Mouse (Mus musculus): ENCODE measurements around the gene Nub1.

- no peak for TF ChIP-seq MAX (IDR thresholded peaks at IDR 0.05)
- TF ChIP-seq CTCF (IDR thresholded peaks at IDR 0.05; ENCODE audit: control insufficient read depth, insufficient read depth, insufficient read length) = no peak
- TF ChIP-seq MYOG (IDR thresholded peaks at IDR 0.05; ENCODE audit: control insufficient read depth, extremely low read depth, insufficient read length) = no peak
- TF ChIP-seq MYOD1 (IDR thresholded peaks at IDR 0.05; ENCODE audit: control insufficient read depth, insufficient read length, low read depth) = no peak
- no peak for TF ChIP-seq USF1 (IDR thresholded peaks at IDR 0.05; ENCODE audit: low read depth)
- no peak for TF ChIP-seq FOSL1 (IDR thresholded peaks at IDR 0.05; ENCODE audit: insufficient read depth, low read length, poor library complexity, severe bottlenecking)
- TF ChIP-seq CEBPB (IDR thresholded peaks at IDR 0.05; ENCODE audit: low read depth) = no peak
Measured at GRCm38 (mm10) chr5:24739141-24739753, 53.9 kb downstream of the Nub1 start.

All from C2C12 (cell line).